Mouse (Mus musculus): Measurements from ENCODE around the gene H2afy.
"Not testable (repeated sequence)": the region's sequence is repeated elsewhere in the genome, so short reads cannot be mapped to it uniquely, and the experiment has no call there.

The H2afy gene

DNA sequence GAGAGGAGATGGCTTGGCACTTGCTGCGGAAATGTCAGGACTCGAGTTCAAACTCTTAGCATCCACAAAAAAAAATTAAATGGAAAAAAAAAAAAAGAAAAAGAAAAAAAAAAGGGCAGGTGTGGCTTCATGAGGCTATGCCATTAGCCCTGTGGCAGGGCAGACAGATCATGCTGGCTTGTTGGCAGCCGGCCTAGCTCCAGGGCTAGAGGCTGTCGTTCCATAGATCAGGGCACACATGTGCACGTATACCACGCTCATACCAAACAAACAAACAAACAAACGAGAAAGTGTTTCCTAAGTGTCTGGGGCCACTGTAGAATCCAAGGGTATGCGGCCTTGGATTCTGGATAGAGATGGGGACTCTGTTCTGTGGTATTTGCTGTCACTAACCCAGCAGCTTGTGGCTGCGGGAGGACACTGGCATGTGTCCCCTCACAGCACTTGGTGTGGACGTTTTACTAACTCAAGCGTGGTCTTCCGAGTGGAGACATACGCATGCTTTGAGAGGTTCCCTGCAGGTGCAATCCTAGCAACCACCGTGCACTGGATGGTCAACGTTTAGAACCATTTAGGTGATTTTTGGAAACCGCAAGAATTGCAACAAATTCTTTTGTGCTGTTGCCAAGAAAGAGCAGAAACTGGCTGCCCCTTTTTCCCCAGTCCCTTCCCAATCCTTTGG, 64.4 kb downstream of the H2afy start:
- DNase-seq (ENCODE audit: low spot score in 2 of 2): no peak

DNA sequence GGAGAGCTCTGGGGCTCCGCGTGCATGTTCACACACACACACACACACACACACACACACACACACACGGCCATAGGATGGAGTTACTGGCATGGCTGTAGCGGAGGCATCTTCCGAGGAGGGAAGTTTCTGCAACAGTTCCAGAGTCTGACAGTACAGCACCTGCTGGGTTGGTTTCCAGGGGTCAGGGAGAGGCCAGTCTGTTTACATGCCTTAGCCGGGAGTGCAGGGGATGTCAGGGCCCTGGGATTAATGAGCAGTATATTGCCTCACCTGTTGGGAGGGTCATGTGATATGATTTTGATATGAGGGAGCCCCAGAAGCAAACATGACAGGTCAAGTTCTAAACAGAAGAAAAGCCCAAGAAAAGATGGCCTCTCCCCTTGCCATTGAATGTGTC, 66.5 kb downstream of the H2afy start:
- DNase-seq (ENCODE audit: low spot score in 2 of 2): no peak

DNA sequence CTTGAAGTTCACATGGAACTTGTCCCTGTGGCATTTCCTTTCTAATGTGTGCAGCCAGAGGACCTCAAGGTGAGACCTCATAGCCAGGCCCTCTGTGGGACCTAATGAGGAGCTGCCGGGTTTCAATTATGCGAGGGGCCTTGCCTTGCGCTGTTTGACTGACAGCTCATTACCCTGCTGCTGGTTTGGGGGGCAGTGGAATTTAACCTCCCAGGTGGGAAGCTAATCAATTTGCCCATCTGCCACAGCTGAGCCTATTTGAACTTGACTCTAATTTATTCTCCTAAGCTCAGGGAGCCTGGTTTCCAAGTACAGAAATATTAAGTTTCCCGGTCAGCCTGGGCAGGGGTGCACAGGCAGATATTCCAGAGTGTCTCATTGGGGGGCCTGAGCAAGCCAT, 67.6 kb downstream of the H2afy start:
- DNase-seq (ENCODE audit: low spot score in 2 of 2): no peak

DNA sequence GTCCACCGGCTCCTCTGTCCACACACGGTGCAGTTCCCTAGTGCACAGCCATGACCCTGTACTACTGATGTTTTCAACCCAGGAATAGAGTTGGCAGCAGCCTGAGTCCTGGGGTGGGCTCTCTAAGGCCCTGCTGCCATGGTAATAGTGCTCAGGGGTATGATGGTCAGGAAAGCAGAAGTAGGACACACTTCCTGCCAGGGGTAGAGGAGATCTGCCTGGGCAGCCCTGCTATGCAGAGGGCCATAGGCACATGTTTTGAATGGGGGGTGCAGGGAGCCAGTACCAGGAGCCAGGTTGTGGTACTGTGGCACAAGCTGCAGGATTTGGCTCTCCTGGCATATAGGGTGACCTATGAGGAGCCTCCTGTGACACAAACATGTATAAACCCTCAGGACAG, 69.3 kb downstream of the H2afy start:
- DNase-seq (ENCODE audit: low spot score in 2 of 2): no peak

DNA sequence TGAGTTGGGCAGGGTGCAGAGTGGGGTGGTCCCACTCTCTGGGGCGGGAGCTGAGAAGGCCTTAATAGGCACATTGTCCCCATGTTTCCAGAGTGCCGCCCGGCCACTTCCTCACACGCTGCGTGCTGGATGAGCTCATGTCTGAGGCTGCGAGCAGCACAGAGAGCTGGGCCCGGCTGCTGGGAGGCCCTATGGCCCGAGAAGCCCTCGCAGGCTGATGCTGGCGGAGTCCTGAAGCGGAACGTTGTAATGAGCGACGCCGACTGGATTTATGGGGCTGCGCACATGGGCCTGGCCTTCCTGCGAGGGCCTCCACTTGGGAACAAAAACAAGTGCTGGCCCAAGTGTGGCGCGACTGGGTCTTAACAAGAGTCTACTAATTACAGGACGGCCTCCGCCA, 70.0 kb downstream of the H2afy start:
- no peak for DNase-seq (ENCODE audit: low spot score in 2 of 2)

DNA sequence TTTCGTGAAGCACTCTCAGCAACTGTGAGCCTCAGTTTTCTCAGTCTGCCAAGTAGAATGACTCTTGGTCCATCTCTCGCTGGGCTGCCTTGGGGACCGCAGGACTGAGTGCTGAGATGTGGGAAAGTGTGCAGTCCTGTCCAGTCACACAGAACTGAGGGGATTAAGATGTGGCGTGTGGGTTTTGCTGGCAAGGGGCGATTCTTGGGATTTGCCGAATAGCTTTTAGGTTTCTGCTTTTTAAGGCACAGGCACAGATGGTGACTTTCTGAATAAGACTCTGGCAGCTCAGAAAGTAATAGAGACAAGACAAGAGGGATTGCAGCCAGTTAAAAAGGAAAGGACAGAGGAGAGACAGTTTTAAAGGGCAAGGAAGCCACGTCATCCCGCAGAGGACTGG, 78.4 kb downstream of the H2afy start:
- DNase-seq (ENCODE audit: low spot score in 2 of 2): no peak

DNA sequence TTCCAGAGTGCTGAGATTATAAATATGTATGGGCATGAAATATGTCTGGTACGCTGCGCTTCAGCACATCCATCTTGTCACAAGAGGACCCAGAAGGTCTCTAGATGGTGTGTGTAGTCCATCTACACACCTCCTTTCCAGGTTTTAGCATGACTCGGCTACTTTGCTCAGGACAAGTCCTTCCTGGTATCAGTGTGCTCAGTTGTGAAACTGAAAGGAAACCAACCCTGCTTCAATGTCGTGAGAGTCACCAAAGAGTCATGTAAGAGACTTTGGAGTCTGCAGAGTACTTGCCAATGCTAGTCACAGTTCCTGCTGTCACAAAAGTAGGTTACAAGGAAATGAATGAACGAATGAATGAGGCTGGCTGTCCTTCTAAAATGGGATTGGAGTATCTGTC, 80.4 kb downstream of the H2afy start:
- DNase-seq (ENCODE audit: low spot score in 2 of 2): no peak

DNA sequence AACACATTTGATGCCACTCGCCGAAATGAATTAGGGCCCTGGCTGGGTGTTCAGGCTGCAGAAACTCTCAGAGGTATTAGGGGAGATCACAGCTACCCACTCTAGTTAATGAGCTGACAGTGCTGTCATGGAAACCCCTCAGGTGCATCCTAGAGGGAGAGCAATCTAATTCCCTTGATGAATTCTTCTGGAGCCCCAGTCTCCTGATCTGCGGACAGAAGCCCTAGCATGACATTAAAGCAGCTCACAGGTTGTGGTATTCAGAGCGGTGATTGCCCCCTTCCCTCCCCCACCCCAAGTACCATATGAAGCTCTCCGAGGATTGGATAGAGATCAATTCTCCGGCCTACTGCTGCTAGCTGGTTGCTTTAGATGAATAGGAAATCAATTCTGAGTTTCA, 82.1 kb downstream of the H2afy start:
- no peak for DNase-seq (ENCODE audit: low spot score in 2 of 2)

DNA sequence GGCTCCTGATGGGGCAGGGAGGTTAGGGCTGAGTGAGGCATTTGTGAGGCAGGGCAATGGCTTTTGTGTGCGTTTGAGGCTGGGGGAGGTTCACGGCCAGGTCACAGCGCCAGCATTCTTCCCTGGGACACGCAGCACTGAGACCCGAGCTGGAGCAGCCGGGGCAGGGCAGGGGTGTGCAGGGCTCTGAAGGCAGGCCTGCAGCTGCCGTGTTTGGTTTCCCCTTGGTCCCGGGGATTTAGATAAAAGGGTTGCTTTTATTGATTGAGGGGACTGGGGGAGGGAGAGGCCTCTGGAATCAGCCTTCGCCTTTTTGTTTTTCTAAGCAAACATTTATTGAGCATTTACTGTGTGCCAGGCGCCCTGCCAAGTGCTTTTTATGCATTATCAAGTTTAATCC, 83.4 kb downstream of the H2afy start:
- DNase-seq (ENCODE audit: low spot score in 2 of 2): no peak

DNA sequence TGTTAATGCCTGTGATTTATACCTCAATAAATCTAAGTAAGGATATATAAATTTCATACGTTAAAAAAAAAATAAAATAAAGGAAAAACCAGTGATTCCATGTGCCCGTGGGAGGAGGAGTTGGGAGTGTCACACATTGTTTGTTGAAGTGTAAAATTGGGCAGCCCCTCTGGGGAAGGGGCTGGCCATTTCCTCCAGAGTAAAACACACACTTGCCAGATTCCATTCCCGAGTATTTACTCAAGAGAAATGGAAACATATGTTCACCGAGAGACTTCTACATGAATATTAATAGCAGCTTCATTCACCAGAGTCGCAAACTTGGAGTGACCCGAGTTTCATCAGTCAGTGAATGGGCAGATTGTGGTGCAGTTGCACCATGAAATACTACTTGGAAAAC, 85.9 kb downstream of the H2afy start:
- DNase-seq (ENCODE audit: low spot score in 2 of 2): no peak

DNA sequence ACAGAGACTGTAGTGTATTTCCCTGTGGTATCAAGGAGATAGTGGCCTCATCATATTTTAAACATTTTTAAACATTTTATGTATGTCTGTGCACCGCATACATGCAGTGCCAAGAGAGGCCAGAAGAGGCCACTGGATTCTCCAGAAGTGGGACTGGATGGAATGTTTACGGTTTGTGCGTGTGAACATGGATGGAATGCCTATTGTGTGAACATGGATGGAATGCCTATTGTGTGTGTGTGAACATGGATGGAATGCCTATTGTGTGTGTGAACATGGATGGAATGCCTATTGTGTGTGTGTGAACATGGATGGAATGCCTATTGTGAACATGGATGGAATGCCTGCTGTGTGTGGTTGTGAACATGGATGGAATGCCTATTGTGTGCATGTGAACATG, 93.9 kb downstream of the H2afy start:
- DNase-seq (ENCODE audit: low spot score in 2 of 2): no peak

DNA sequence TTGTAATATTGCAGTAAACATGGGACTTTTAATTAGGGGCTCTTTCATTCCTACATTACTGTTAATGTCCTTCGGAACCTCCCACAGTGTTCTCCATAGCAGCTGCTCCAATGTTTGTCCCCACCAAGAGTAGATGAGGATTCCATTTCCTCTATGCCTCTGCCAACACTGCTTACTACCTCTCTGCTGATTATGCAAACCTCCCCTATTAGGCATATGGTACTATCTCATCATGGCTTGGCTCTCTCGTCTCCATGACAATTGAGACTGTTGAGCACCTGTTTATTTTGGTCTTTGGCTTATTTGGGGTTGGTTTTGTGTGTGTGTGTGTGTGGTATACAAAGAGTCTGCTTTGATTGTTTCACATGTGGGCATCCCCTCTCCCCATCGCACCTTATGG, 95.5 kb downstream of the H2afy start:
- no peak for DNase-seq (ENCODE audit: low spot score in 2 of 2)

DNA sequence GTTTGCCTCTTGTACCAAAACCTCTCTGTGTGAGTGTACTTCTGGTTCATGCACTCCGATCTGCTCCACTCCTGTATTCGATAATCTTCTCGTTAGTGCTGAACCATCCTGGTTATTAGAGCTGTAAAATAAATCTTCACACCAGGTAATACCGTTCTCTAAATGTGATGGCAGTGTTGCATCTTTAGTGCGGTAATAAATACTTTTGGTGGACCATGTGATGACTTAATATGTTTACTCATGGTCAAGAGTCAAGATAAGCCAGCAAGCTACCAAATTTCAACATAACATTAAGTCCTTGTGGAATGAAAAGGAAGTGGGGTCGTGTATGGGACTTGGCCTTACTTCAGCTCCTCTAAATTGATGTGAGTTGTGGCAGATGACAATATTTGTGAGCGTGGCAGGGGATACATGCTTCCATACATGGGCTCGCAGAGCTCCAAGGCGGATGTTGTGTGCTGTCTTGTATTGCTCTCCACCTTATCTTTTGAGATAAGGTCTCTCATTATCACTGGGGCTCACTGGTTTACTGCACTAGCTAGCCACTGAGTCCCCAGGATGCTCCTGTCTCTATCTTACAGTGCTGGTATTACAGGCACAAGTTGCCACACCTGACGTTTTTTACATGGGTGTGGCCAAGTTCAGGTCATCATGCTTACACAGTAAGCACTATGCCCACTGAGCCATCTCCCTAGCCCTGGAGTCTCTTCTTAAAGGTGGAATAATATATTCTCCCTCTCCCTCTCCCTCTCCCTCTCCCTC, 96.4 kb downstream of the H2afy start:
- no peak for DNase-seq (ENCODE audit: low spot score in 2 of 2)

DNA sequence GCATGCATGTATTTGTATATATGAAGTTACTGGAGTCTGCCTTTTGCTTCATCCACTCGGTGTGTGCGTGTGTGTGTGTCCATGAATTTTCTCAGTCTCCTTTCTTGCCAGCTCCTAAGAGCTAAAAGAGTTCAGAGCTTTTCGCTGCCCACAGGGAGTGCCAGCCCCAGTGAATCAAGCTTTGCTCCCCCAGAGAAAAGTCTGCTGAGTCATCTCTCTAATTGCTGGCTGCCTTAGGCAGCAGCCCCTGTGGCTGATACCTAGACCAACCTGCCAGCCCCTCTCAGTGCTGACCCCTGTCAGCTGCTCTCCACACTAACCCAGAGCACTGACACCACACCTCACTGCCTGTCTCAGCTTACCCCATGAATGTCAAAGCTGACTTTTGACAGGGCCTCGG, 107.2 kb downstream of the H2afy start:
- no peak for DNase-seq (ENCODE audit: low spot score in 2 of 2)

DNA sequence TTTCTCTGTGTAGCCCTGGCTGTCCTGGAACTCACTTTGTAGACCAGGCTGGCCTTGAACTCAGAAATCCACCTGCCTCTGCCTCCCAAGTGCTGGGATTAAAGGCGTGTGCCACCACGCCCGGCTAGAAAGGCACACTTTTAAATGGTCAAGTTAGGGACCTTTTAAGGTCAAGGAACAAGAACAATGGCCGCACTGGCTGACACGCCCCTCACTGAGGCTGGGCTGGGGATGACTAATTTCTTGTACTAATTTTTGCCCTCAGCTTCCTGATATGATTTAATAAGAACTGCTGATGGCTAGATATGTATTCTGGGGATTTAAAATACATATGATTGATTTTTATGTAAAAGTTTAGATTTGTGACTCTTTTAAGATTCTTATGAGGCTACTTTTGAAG, 108.2 kb downstream of the H2afy start:
- DNase-seq (ENCODE audit: low spot score in 2 of 2): not testable (repeated sequence)

DNA sequence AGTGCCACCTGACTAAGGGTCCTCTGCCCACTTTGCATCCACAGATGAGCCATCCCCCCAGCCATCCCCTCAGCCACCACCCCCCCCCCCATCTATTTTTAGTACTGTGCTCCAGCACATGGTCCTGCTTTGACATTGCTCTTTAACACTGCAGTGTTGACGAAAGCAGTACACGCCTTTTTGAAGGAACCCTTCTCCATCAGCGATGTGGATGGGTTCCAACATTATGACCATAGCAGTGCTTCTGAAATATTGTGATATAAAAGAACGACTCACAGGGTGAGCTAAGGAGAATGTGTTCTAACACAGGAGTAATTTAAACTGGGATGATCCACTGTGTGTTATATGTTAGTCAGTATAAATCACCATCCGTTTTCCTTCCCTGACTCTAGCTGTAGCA, 109.5 kb downstream of the H2afy start:
- DNase-seq (ENCODE audit: low spot score in 2 of 2): no peak

DNA sequence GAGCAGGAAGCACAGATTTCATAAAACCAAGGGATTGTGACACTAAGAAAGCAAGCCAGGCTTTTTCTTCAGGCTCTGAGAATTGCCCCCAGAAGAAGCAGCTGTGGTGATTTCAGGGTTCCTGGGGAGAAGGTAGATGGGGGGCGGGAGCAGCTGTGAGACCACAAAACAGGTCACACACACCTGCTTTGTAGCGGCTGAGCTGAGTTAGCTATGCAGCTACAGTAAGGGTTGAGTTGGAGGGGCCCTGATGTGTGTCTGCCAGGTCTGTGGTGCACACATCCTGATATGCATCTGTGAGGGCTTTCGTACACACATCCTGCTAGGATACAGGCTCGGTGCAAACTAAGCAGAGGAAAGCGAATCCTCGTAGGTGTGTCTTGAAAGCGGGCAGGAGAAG, 110.1 kb downstream of the H2afy start:
- no peak for DNase-seq (ENCODE audit: low spot score in 2 of 2)

DNA sequence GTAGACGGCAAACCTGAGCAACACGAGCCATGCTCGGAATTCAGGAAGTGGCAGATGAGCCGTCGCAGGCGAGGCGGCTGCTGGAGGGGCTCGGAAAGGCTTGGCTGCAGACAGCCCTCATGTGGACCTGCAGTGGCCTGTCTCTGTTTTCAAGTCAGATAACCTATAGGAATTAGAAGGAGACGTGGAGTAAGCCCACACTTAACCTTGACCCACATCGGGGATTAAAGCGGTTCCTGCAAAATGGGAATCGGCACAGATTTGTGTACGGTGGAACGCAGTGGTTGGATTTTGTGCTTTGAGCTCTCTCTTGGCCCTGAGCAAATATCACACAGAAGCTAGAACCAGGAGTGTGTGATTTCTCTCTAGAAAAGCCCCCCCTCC, 111.1 kb downstream of the H2afy start:
- DNase-seq (ENCODE audit: low spot score in 2 of 2): no peak

DNA sequence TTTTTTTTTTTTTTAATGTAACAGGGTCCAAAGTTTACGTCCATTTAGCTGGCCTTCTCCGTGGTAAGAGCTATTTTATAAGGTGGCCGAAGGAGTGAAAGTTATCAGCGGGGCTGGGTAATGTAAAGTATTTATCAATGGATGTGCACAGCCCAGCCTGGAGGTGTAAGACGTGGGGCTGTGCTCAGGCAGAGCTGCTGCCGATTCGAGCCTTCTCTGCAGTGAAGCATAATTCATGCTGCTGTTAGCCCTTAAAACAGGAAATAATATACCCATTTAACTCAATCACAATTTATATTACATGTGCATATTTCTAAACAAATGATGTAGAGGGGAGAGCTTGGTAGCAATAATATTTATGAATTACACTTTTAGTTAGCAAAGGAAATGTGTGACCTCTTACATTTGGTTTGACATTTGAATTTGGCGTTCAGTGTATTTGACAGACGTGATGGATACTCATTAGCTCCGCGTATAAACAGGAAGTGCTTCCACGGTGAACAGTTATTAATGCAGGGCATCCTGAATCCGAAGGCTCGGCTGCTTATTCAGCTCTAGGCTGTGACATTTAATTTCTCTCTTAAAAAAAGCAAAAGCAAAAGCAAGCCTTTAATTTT, 111.6 kb downstream of the H2afy start:
- no peak for DNase-seq (ENCODE audit: low spot score in 2 of 2)

Data from natural killer cell, adult 2 months (primary cell).